Mouse (Mus musculus): ENCODE results near the gene Palm. TPM values are rescaled to one million over a fixed set of nuclear protein-coding genes. Genes with fewer than 3 reads are reported as not detected.

The Palm gene
- polyA plus RNA-seq (2012; rRNA removed): 34.2 and 38.5 TPM in 2 replicates

DNA sequence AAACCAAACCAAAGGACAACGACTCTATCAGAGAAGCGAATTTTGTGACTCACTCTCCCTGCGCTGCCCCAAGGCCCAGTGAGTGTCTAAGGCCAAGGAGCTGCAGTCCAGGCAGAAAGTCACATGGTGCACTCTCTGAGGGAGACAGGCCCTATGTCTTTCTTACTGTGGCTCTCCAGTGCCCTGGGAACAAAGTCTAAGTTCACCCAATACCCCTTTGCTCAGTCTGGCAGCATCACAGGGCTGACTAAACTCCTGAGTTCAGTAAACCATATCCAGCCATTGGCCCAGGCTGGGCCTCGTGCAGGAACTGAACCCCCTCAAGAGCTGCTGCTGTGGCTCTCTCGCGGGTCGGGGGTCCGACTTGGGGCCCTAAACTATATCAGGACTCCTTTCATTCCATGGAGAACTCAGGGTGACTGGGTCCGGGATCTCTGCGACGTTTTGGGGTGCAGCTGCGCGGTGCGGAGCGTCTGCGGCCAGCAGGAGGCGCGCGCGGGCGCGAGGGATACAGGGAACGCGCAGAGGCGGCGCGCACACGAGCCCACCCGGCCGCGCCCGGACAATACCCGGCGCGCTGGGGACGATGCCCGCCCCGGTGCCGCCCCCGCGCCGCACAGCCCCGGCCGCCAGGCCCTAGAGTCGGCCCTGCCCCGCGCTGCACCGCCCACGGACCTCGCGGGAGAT, at the start of gene Palm:
Gene Palm (plus strand): TSS at position 522 of the 687 bp plus-strand sequence.
- peak; percentile 62 for TF ChIP-seq CTCF (IDR thresholded peaks at IDR 0.05; ENCODE audit: insufficient read depth, low read length)
- no peak for TF ChIP-seq POLR2A (IDR thresholded peaks at IDR 0.05; ENCODE audit: borderline replicate concordance, extremely low read depth, low read depth, low read length)
- WGBS: 5% methylated on average over 51 of the region's 51 CpGs
- Histone ChIP-seq H3K4me3 (replicated peaks; ENCODE audit: extremely low read depth, low read depth, low read length) (peak within 1 kb of the TSS; percentile 74), H3K4me1 (ENCODE audit: control insufficient read depth, insufficient read depth, low read length) (peaks cover 3% of the 10 kb centered on the region; the same call in 1 of the 2 replicates)
- peak; percentile 81 for DNase-seq

- TF ChIP-seq POLR2A (IDR thresholded peaks at IDR 0.05; ENCODE audit: borderline replicate concordance, extremely low read depth, low read depth, low read length) (no peak), CTCF (IDR thresholded peaks at IDR 0.05; ENCODE audit: insufficient read depth, low read length) (no peak)
- no peak overlapping the region for H3K4me3 ChIP-seq (replicated peaks; ENCODE audit: extremely low read depth, low read depth, low read length)
- DNase-seq: no peak
These were observed 49.6 kb upstream of the Palm start for GRCm38 (mm10) chr10:79743650-79744365.

GRCm38 (mm10) chr10:79745411-79745810, 48.0 kb upstream of the Palm start:
- H3K4me3 ChIP-seq (replicated peaks; ENCODE audit: extremely low read depth, low read depth, low read length): no peak overlapping the region
- TF ChIP-seq POLR2A (IDR thresholded peaks at IDR 0.05; ENCODE audit: borderline replicate concordance, extremely low read depth, low read depth, low read length) (no peak), CTCF (IDR thresholded peaks at IDR 0.05; ENCODE audit: insufficient read depth, low read length) (no peak)
- no peak for DNase-seq
- WGBS: 89% methylated on average over 3 of the region's 3 CpGs
- H3K4me1 ChIP-seq (ENCODE audit: control insufficient read depth, insufficient read depth, low read length): peaks cover 8% of the 10 kb centered on the region

More at GRCm38 (mm10) chr10:79743650-79744365, 49.6 kb upstream of the Palm start:
- H3K4me1 ChIP-seq (ENCODE audit: control insufficient read depth, insufficient read depth, low read length): peaks cover 8% of the 10 kb centered on the region
- WGBS: 91% methylated on average over 15 of the region's 15 CpGs

GRCm38 (mm10) chr10:79745898-79746773, 47.2 kb upstream of the Palm start, which contains the start of gene Polrmt:
Gene Polrmt (minus strand): TSS chr10:79746581.
- Histone ChIP-seq H3K4me3 (replicated peaks; ENCODE audit: extremely low read depth, low read depth, low read length) (peak within 1 kb of the TSS; percentile 85), H3K4me1 (ENCODE audit: control insufficient read depth, insufficient read depth, low read length) (peaks cover 8% of the 10 kb centered on the region)
- peak; percentile 61; the same call in 1 of the 2 replicates for TF ChIP-seq POLR2A (IDR thresholded peaks at IDR 0.05; ENCODE audit: borderline replicate concordance, extremely low read depth, low read depth, low read length)
- no peak for TF ChIP-seq CTCF (IDR thresholded peaks at IDR 0.05; ENCODE audit: insufficient read depth, low read length)
- 2% methylated on average over 38 of the region's 38 CpGs for WGBS
- DNase-seq: peak; percentile 87

GRCm38 (mm10) chr10:79746774-79747151, 46.6 kb upstream of the Palm start:
- 25% methylated on average over 6 of the region's 6 CpGs for WGBS
- no peak for DNase-seq
- Histone ChIP-seq H3K4me3 (replicated peaks; ENCODE audit: extremely low read depth, low read depth, low read length) (no peak overlapping the region), H3K4me1 (ENCODE audit: control insufficient read depth, insufficient read depth, low read length) (peaks cover 8% of the 10 kb centered on the region)
- TF ChIP-seq CTCF (IDR thresholded peaks at IDR 0.05; ENCODE audit: insufficient read depth, low read length) (no peak), POLR2A (IDR thresholded peaks at IDR 0.05; ENCODE audit: borderline replicate concordance, extremely low read depth, low read depth, low read length) (no peak)

DNA sequence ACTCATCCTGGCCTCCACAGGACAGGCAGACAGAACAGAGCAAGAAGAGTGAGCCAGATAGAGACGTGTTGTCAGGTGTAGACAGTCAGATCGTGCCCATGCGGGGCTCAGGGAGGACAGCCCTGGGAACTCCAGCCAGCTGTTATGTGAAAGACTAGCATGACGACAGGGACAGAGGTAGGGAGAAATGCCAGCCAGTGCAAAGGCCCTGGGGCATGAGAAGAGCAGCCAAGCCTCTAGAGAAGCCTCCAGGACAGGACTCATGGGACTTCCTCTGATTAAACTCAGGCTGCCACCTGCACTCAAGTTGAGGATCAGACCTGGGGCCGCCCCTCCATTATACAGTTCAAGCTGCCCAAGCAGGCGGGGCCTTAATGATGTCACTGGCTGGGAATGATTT, 44.9 kb upstream of the Palm start:
- TF ChIP-seq CTCF (IDR thresholded peaks at IDR 0.05; ENCODE audit: insufficient read depth, low read length) (no peak), POLR2A (IDR thresholded peaks at IDR 0.05; ENCODE audit: borderline replicate concordance, extremely low read depth, low read depth, low read length) (no peak)
- DNase-seq: no peak
- Histone ChIP-seq H3K4me3 (replicated peaks; ENCODE audit: extremely low read depth, low read depth, low read length) (no peak overlapping the region), H3K4me1 (ENCODE audit: control insufficient read depth, insufficient read depth, low read length) (peaks cover 8% of the 10 kb centered on the region)
- WGBS: 83% methylated on average over 6 of the region's 6 CpGs

DNA sequence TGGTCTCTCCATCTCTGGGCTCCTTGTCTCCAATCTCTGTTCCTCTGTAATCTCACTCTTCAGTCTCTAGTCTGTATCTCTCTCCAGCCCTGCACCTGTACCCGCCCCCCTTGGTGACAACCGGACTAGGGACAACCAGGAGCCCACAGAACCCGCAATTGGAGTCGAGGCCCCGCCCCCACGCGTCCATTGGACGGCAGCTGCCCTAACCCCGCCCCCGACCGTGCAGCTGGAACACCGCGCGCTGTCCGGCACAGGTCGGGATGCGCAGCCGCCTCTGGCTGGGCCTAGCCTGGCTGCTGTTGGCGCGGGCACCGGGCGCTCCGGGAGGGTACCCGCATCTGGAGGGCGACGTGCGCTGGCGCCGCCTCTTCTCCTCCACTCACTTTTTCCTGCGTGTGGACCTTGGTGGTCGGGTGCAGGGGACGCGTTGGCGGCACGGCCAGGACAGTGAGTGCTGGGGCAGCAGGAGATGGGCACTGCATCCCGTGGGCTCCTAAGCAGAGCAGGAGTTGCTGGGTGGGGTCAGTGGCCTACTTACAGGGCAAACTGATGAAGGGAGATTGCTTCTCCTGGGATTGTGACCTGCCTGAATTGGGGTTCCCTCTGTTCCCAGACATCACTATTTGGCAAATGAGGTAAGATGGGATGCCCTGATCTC, 38.4 kb upstream of the Palm start, which contains the start of gene Fgf22:
Gene Fgf22 (plus strand): TSS at position 221 of the 661 bp plus-strand sequence.
- no peak within 1 kb of the TSS for H3K4me3 ChIP-seq (replicated peaks; ENCODE audit: extremely low read depth, low read depth, low read length)
- TF ChIP-seq POLR2A (IDR thresholded peaks at IDR 0.05; ENCODE audit: borderline replicate concordance, extremely low read depth, low read depth, low read length) (no peak), CTCF (IDR thresholded peaks at IDR 0.05; ENCODE audit: insufficient read depth, low read length) (no peak)
- H3K4me1 ChIP-seq (ENCODE audit: control insufficient read depth, insufficient read depth, low read length): no peaks in the 10 kb centered on the region
- WGBS: 4% methylated on average over 36 of the region's 36 CpGs
- DNase-seq: peak; percentile 61

DNA sequence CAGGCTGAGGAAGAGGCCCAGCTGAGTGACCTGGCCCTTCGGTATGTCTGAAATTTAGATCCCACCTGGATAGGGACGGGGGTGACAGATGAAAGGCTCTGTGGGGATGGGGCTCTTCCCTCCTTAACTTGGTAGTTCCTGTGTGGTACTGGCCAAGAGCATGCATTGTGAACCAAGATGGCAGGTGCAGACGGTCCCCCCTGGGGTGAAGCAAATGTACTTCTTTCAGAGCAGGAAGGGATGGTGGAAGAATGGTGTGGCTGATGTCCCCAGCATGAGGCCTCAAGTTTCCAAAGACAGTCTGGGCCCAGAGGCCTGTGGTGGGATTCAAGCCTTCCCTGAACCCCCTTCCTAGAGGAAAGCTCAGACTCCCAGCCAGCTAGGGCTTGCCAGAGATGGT, 37.5 kb upstream of the Palm start:
- Histone ChIP-seq H3K4me3 (replicated peaks; ENCODE audit: extremely low read depth, low read depth, low read length) (no peak overlapping the region), H3K4me1 (ENCODE audit: control insufficient read depth, insufficient read depth, low read length) (no peaks in the 10 kb centered on the region)
- WGBS: 74% methylated on average over 3 of the region's 3 CpGs
- TF ChIP-seq CTCF (IDR thresholded peaks at IDR 0.05; ENCODE audit: insufficient read depth, low read length) (no peak), POLR2A (IDR thresholded peaks at IDR 0.05; ENCODE audit: borderline replicate concordance, extremely low read depth, low read depth, low read length) (no peak)
- no peak for DNase-seq
